Mouse (Mus musculus) testis, adult 2 months (tissue): ENCODE results near the gene Chuk.

Experiments used
- CTCF ChIP-seq: fragments of 200-500 bp; IDR thresholded peaks from 2 replicates; pipeline ENCODE4 v1.5.1; 2012; ENCODE audit warnings: low read depth, mild to moderate bottlenecking, inconsistent platforms, low read length, moderate library complexity; ENCODE audit not compliant: control insufficient read depth, insufficient read depth, insufficient replicate concordance
- POLR2A ChIP-seq: fragments of 200-500 bp; IDR thresholded peaks from 2 replicates; pipeline ENCODE4 v1.6.1; 2012; ENCODE audit warnings: low read depth, mild to moderate bottlenecking, inconsistent platforms, low read length, moderate library complexity; ENCODE audit not compliant: control insufficient read depth

DNA sequence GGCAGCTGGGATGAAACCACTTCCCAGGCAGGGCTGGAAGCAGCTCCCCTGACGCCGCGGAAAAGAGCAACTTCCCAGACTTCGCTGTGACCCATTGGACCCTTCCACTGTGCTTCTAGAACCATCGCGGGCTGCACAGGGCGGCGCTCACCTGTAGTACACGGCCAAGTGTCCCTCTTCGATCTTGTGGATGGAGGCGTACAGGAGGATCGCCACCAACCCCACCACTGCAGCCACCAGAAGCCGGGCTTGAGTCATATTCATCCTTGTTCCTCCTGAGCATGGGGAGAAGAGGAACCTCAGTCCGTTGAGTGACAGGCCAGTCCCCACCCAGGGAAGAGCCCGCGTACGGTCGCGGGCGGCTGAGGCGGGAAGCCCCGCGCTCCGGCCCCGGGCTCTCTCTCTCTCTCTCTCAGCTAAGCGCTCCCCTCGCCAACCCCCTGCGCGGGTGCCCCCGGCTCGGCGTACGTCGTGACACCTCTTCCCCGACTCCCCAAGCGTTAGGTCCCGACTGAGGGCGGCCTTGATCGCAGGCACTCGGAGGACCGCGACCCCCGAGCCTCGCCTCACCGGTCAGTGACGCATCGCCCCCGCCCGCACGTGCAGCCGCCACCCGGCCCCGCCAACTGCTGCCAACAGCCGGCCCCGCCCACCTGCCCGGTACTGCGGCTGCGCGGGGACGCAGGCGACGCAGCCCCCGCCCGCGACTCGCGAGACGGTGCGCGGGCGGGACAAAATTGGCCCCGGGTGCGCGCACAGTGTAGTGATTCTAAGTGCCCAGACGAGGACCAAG is 38.0 kb downstream of the Chuk start, which contains the start of gene Erlin1:
- TF ChIP-seq CTCF, result no peak
- TF ChIP-seq POLR2A, result peak; percentile 66
